Mouse (Mus musculus) frontal cortex, postnatal 10 days (tissue): ENCODE results near the gene Olfr1057.
"Not testable (repeated sequence)": the region's sequence is repeated elsewhere in the genome, so short reads cannot be mapped to it uniquely, and the experiment has no call there.

ENCODE experiments used
- DNase-seq, 2 experiments: peaks; one replicate each; pipeline ENCODE4 v3.0.0; 2022; ENCODE audit warnings: low spot score in 2 of 2, mixed read lengths in 1 of 2

Gene Olfr1057

GRCm38 (mm10) chr2:86378293-86378692 lies at the start of gene Olfr1057:
Gene Olfr1057, minus strand, starts transcription at chr2:86378393.
- DNase-seq = no peak

DNA sequence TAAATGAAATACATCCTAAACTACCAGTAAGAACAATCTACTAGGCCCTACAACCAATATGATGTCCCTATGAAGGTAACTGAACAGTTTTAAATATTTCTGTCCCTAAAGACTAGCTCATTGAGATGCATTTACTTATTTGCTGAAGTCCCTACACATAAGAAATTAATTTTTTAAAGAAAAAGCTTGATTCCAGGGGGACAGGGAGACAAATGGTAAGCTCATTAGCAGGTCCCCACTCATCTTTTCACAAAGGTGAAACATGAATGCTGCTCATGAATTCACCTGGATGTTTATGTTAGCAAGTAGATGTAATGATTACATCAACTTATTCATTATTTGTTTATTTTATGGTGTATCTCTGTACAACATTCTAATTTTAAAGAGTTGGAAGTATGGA lies 48.5 kb upstream of the Olfr1057 start, which contains the start of gene Olfr1062:
Gene Olfr1062, minus strand, starts transcription at position 101 of the 400 bp plus-strand sequence.
- DNase-seq = not testable (repeated sequence)

- DNase-seq = no peak
These were observed 35.8 kb upstream of the Olfr1057 start, which contains the start of gene Olfr1061 for GRCm38 (mm10) chr2:86413950-86414349. Gene Olfr1061, minus strand, starts transcription at chr2:86414050.

DNA sequence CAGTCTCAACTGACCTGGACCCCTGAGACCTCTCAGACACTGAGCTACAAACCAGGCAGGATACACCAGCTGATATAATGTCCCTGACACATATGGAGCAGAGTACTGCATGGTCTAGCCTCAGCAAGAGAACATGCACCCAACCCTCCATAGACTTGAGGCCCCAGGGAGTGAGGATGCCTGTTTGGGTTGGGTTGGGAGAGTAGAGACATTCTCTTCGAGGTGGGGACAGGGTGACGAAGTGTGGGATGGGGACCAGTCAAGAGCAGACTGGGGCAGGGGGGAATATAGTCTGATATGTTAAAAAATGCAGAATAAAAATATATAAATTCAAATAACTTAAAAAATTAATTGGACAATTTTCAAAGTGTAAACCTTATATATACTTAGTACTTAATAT lies 16.9 kb upstream of the Olfr1057 start:
- DNase-seq = no peak

GRCm38 (mm10) chr2:86388461-86388860 lies 10.3 kb upstream of the Olfr1057 start, which contains the start of gene Olfr1058:
Gene Olfr1058, minus strand, starts transcription at chr2:86388561.
- DNase-seq = not testable (repeated sequence)

DNA sequence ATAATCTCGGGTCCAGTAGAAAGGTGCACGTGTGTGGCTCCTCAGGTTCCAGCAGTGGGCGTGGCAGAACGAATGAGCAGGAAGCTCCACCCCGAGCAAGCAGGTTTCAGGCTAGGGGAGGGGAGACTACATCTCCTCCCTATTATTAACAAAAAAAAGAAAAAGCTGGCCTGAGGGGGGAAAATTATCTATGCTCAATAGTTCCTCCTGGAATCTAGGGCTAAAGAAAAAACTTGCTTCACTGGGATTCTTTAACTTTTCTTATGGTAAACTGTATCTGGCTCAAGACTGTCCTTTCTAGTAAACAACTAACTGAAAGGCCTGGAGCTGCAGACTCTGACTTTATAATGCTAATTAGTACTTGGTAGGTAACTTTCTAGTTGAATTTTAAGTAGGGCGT lies 11.9 kb downstream of the Olfr1057 start:
- not testable (repeated sequence) for DNase-seq

DNA sequence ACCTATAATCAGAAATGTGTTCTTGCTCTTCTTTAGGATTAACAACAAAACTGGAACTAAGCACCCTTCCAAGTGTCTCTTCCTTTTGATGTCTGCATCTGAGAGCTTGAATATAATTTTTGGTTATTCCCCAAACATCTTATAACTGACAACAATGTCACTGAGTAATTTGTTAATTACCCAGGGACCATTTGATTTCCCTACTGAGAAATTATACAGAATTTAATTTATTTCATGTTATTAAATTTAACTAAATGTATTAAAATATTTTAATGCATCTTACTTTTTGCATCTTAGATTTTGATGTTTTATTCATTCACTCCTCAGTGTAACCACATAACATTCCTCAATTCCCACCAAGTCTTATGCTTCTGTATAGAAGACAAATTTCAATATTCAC lies 15.8 kb downstream of the Olfr1057 start, which contains the start of gene Olfr1056:
Gene Olfr1056, minus strand, starts transcription at position 101 of the 400 bp plus-strand sequence.
- DNase-seq = no peak

GRCm38 (mm10) chr2:86351751-86352150 lies 26.4 kb downstream of the Olfr1057 start:
- DNase-seq = not testable (repeated sequence)

- no peak for DNase-seq
These were observed 28.0 kb downstream of the Olfr1057 start, which contains the start of gene Olfr1055 for GRCm38 (mm10) chr2:86350184-86350583. Gene Olfr1055, minus strand, starts transcription at chr2:86350284.

DNA sequence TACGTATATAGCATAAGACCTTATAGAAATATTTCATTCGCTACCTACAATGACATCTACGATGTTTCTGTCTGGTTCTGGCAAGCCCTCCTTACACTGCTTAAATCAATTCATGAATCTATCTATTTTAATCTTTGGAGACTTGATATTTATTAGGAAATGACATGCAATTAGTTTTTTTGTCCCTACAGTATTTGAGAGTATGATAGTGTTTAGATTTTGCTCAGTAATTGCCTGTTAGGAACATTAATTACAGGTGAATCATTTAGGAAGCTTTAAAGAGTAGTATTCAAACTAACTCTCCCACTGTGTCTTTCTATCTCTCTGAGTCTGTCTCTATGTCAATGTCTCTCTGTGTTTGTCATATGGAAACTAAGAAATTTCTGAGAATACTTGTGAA lies 42.9 kb downstream of the Olfr1057 start, which contains the start of gene Olfr1054:
Gene Olfr1054, minus strand, starts transcription at position 101 of the 400 bp plus-strand sequence.
- DNase-seq = no peak
